Mouse (Mus musculus): Measurements from ENCODE around the gene Dnajc17. TPM values are rescaled to one million over a fixed set of nuclear protein-coding genes. Genes with fewer than 3 reads are reported as not detected.

The Dnajc17 gene
- polyA plus RNA-seq (2014; fragmentation: Nextera tagmentation; extraction: Ambion mirVana): 18.3 and 19.1 TPM in 2 replicates

DNA sequence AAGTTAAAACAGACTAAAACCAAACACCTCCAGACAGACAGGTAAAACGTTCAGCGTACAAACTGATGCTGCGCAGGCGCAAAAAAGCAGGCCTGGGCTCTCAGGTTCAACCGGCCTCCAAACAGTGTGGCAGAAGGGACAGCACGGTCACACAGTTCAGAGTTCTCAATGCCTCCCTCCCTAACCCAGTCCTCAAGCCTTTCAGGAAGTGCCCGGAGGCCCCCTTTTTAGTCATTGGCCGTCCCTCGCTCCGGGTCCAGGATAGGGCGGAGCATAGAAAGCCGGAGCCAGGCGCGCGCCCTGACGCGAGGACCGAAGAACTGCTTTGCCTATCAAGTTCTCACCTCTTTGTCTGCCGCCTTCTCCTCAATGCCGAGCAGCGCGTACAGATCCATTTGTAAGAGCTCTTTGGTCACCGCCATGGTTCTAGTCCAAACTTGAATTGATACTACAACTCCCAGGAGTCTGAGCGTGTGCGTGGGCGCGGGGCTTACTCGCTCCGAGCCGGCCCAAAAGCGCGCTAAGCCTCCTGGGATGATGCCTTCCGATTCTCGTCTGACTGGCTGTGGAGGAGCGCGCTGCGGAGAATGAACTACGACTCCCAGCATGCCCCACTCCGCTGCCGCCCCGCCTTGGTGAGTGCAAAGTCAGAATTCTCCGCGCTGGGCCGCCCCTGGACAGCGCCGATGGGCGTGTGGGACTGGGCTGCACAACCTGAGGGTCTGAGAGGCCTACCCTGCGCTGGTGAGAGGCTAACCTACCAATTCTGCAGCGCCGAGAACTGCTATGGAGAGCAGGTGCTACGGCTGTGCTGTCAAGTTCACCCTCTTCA lies at the start of gene Dnajc17, which contains the start of gene Zfyve19:
Gene Dnajc17, minus strand, starts transcription at position 452 of the 832 bp plus-strand sequence.
Gene Zfyve19, plus strand, starts transcription at position 274 of the 832 bp plus-strand sequence.
- Histone ChIP-seq H3K36me3 (ENCODE audit: control insufficient read depth, insufficient read depth, low read length) (peaks cover 13% of the 10 kb centered on the region), H3K4me3 (ENCODE audit: low read depth, low read length) (peak within 1 kb of the TSS; percentile 59), H3K4me1 (ENCODE audit: control insufficient read depth, insufficient read depth, low read length) (0 out of 2 replicates have a peak, but pooled peaks cover 4% of the 10 kb centered on the region), H3K9ac (replicated peaks; ENCODE audit: low read depth, low read length) (peak within 1 kb of the TSS; percentile 52), H3K27ac (ENCODE audit: low read length) (peak within 1 kb of the TSS; percentile 88), H3K9me3 (ENCODE audit: control insufficient read depth, low read depth, low read length) (no peaks in the 10 kb centered on the region), H3K27me3 (ENCODE audit: control insufficient read depth, insufficient read depth, low read length) (no peaks in the 10 kb centered on the region), H3K4me2 (replicated peaks; ENCODE audit: low read depth, low read length) (peak within 1 kb of the TSS; percentile 67)
- ATAC-seq (ENCODE audit: insufficient number of reproducible peaks, insufficient read depth, low FRiP score, low read depth): peak; percentile 96
- under 1% methylated on average over 51 of the region's 51 CpGs for WGBS

- Histone ChIP-seq H3K4me3 (ENCODE audit: low read depth, low read length) (no peak overlapping the region), H3K9ac (replicated peaks; ENCODE audit: low read depth, low read length) (no peak overlapping the region), H3K4me2 (replicated peaks; ENCODE audit: low read depth, low read length) (no peak overlapping the region), H3K27ac (ENCODE audit: low read length) (no peak overlapping the region), H3K36me3 (ENCODE audit: control insufficient read depth, insufficient read depth, low read length) (no peaks in the 10 kb centered on the region), H3K27me3 (ENCODE audit: control insufficient read depth, insufficient read depth, low read length) (no peaks in the 10 kb centered on the region), H3K4me1 (ENCODE audit: control insufficient read depth, insufficient read depth, low read length) (no peaks in the 10 kb centered on the region), H3K9me3 (ENCODE audit: control insufficient read depth, low read depth, low read length) (no peaks in the 10 kb centered on the region)
- 28% methylated on average over 7 of the region's 7 CpGs for WGBS
- no peak for ATAC-seq (ENCODE audit: insufficient number of reproducible peaks, insufficient read depth, low FRiP score, low read depth)
Measured at GRCm38 (mm10) chr2:119254976-119255375, 46.4 kb upstream of the Dnajc17 start.

GRCm38 (mm10) chr2:119250826-119251478 lies 42.4 kb upstream of the Dnajc17 start:
- Histone ChIP-seq H3K9ac (replicated peaks; ENCODE audit: low read depth, low read length) (no peak overlapping the region), H3K4me3 (ENCODE audit: low read depth, low read length) (no peak overlapping the region), H3K27me3 (ENCODE audit: control insufficient read depth, insufficient read depth, low read length) (no peaks in the 10 kb centered on the region), H3K36me3 (ENCODE audit: control insufficient read depth, insufficient read depth, low read length) (no peaks in the 10 kb centered on the region), H3K9me3 (ENCODE audit: control insufficient read depth, low read depth, low read length) (no peaks in the 10 kb centered on the region), H3K27ac (ENCODE audit: low read length) (peak overlapping the region; percentile 24; the same call in 1 of the 2 replicates), H3K4me1 (ENCODE audit: control insufficient read depth, insufficient read depth, low read length) (no peaks in the 10 kb centered on the region), H3K4me2 (replicated peaks; ENCODE audit: low read depth, low read length) (no peak overlapping the region)
- ATAC-seq (ENCODE audit: insufficient number of reproducible peaks, insufficient read depth, low FRiP score, low read depth): peak; percentile 70
- WGBS: 11% methylated on average over 11 of the region's 11 CpGs

- WGBS: 59% methylated on average over 5 of the region's 5 CpGs
- no peak overlapping the region for H3K4me2 ChIP-seq (replicated peaks; ENCODE audit: low read depth, low read length)
- H3K36me3 ChIP-seq (ENCODE audit: control insufficient read depth, insufficient read depth, low read length): no peaks in the 10 kb centered on the region
- no peak overlapping the region for H3K9ac ChIP-seq (replicated peaks; ENCODE audit: low read depth, low read length)
- H3K27me3 ChIP-seq (ENCODE audit: control insufficient read depth, insufficient read depth, low read length): no peaks in the 10 kb centered on the region
- no peaks in the 10 kb centered on the region for H3K9me3 ChIP-seq (ENCODE audit: control insufficient read depth, low read depth, low read length)
- ATAC-seq (ENCODE audit: insufficient number of reproducible peaks, insufficient read depth, low FRiP score, low read depth): no peak
- H3K4me3 ChIP-seq (ENCODE audit: low read depth, low read length): no peak overlapping the region
- peak overlapping the region; percentile 28; the same call in 1 of the 2 replicates for H3K27ac ChIP-seq (ENCODE audit: low read length)
- no peaks in the 10 kb centered on the region for H3K4me1 ChIP-seq (ENCODE audit: control insufficient read depth, insufficient read depth, low read length)
Measured at GRCm38 (mm10) chr2:119250377-119250776, 41.8 kb upstream of the Dnajc17 start.

- H3K9ac ChIP-seq (replicated peaks; ENCODE audit: low read depth, low read length): no peak overlapping the region
- H3K36me3 ChIP-seq (ENCODE audit: control insufficient read depth, insufficient read depth, low read length): no peaks in the 10 kb centered on the region
- H3K4me1 ChIP-seq (ENCODE audit: control insufficient read depth, insufficient read depth, low read length): no peaks in the 10 kb centered on the region
- no peak overlapping the region; the same call in 1 of the 2 replicates for H3K27ac ChIP-seq (ENCODE audit: low read length)
- WGBS: 61% methylated on average over 4 of the region's 4 CpGs
- no peaks in the 10 kb centered on the region for H3K9me3 ChIP-seq (ENCODE audit: control insufficient read depth, low read depth, low read length)
- H3K4me3 ChIP-seq (ENCODE audit: low read depth, low read length): no peak overlapping the region
- ATAC-seq (ENCODE audit: insufficient number of reproducible peaks, insufficient read depth, low FRiP score, low read depth): peak; percentile 51; the same call in 1 of the 2 replicates
- H3K27me3 ChIP-seq (ENCODE audit: control insufficient read depth, insufficient read depth, low read length): no peaks in the 10 kb centered on the region
- no peak overlapping the region for H3K4me2 ChIP-seq (replicated peaks; ENCODE audit: low read depth, low read length)
Measured at GRCm38 (mm10) chr2:119249592-119250061, 41.0 kb upstream of the Dnajc17 start.

- Histone ChIP-seq H3K36me3 (ENCODE audit: control insufficient read depth, insufficient read depth, low read length) (no peaks in the 10 kb centered on the region), H3K27ac (ENCODE audit: low read length) (no peak overlapping the region), H3K9ac (replicated peaks; ENCODE audit: low read depth, low read length) (no peak overlapping the region), H3K4me1 (ENCODE audit: control insufficient read depth, insufficient read depth, low read length) (no peaks in the 10 kb centered on the region), H3K9me3 (ENCODE audit: control insufficient read depth, low read depth, low read length) (no peaks in the 10 kb centered on the region), H3K4me2 (replicated peaks; ENCODE audit: low read depth, low read length) (no peak overlapping the region), H3K4me3 (ENCODE audit: low read depth, low read length) (no peak overlapping the region), H3K27me3 (ENCODE audit: control insufficient read depth, insufficient read depth, low read length) (no peaks in the 10 kb centered on the region)
- WGBS: 82% methylated on average over 9 of the region's 9 CpGs
- no peak for ATAC-seq (ENCODE audit: insufficient number of reproducible peaks, insufficient read depth, low FRiP score, low read depth)
Measured at GRCm38 (mm10) chr2:119247904-119248303, 39.3 kb upstream of the Dnajc17 start.

- H3K4me3 ChIP-seq (ENCODE audit: low read depth, low read length): no peak overlapping the region
- no peaks in the 10 kb centered on the region for H3K4me1 ChIP-seq (ENCODE audit: control insufficient read depth, insufficient read depth, low read length)
- no peak for ATAC-seq (ENCODE audit: insufficient number of reproducible peaks, insufficient read depth, low FRiP score, low read depth)
- H3K9ac ChIP-seq (replicated peaks; ENCODE audit: low read depth, low read length): no peak overlapping the region
- H3K9me3 ChIP-seq (ENCODE audit: control insufficient read depth, low read depth, low read length): no peaks in the 10 kb centered on the region
- H3K36me3 ChIP-seq (ENCODE audit: control insufficient read depth, insufficient read depth, low read length): no peaks in the 10 kb centered on the region
- no peak overlapping the region for H3K4me2 ChIP-seq (replicated peaks; ENCODE audit: low read depth, low read length)
- H3K27me3 ChIP-seq (ENCODE audit: control insufficient read depth, insufficient read depth, low read length): no peaks in the 10 kb centered on the region
- 84% methylated on average over 7 of the region's 7 CpGs for WGBS
- H3K27ac ChIP-seq (ENCODE audit: low read length): no peak overlapping the region
Measured at GRCm38 (mm10) chr2:119245246-119245645, 36.7 kb upstream of the Dnajc17 start.

- Histone ChIP-seq H3K27me3 (ENCODE audit: control insufficient read depth, insufficient read depth, low read length) (peaks cover 13% of the 10 kb centered on the region), H3K36me3 (ENCODE audit: control insufficient read depth, insufficient read depth, low read length) (no peaks in the 10 kb centered on the region), H3K9me3 (ENCODE audit: control insufficient read depth, low read depth, low read length) (no peaks in the 10 kb centered on the region), H3K4me3 (ENCODE audit: low read depth, low read length) (no peak overlapping the region), H3K4me1 (ENCODE audit: control insufficient read depth, insufficient read depth, low read length) (0 out of 2 replicates have a peak, but pooled peaks cover 3% of the 10 kb centered on the region), H3K4me2 (replicated peaks; ENCODE audit: low read depth, low read length) (no peak overlapping the region), H3K27ac (ENCODE audit: low read length) (no peak overlapping the region), H3K9ac (replicated peaks; ENCODE audit: low read depth, low read length) (no peak overlapping the region)
- WGBS: 73% methylated on average over 9 of the region's 9 CpGs
- ATAC-seq (ENCODE audit: insufficient number of reproducible peaks, insufficient read depth, low FRiP score, low read depth): no peak
Measured at GRCm38 (mm10) chr2:119242548-119242947, 34.0 kb upstream of the Dnajc17 start.
